Mouse (Mus musculus) forebrain, embryonic 11.5 days (tissue): ENCODE measurements around the gene Musk. TPM values are rescaled to one million over a fixed set of nuclear protein-coding genes. Genes with fewer than 3 reads are reported as not detected.

ENCODE experiments used
- ATAC-seq: fragments of 200-750 bp; cut with Nextera tagmentation; replicated peaks from 2 replicates; pipeline ENCODE4 v1.8.0; 2017; ENCODE audit warnings: moderate TSS enrichment; ENCODE audit not compliant: low FRiP score
- DNase-seq: peaks from one replicate; pipeline ENCODE4 v3.0.0-alpha.2; 2017; ENCODE audit warnings: low spot score
- H3K27ac ChIP-seq: fragments of 300-500 bp; sonication (generic); 2 replicates; pipeline ENCODE4 v1.5.1; 2014; ENCODE audit warnings: low read depth, low read length
- H3K27me3 ChIP-seq: fragments of 300-500 bp; sonication (generic); 2 replicates; pipeline ENCODE4 v1.6.1; 2014; ENCODE audit warnings: mild to moderate bottlenecking, low read length, mixed read lengths; ENCODE audit not compliant: control insufficient read depth, insufficient read depth
- H3K36me3 ChIP-seq: fragments of 300-500 bp; sonication (generic); 2 replicates; pipeline ENCODE4 v1.6.1; 2014; ENCODE audit warnings: mild to moderate bottlenecking, low read length, moderate library complexity, mixed read lengths; ENCODE audit not compliant: control insufficient read depth, insufficient read depth
- H3K4me1 ChIP-seq: fragments of 300-500 bp; sonication (generic); replicated peaks from 2 replicates; pipeline ENCODE4 v1.6.1; 2014; ENCODE audit warnings: low read length, mixed read lengths; ENCODE audit not compliant: control insufficient read depth, insufficient read depth
- H3K4me2 ChIP-seq: fragments of 300-500 bp; sonication (generic); 2 replicates; pipeline ENCODE4 v1.6.1; 2014; ENCODE audit warnings: low read depth, mild to moderate bottlenecking, low read length, moderate library complexity, mixed read lengths; ENCODE audit not compliant: severe bottlenecking
- H3K4me3 ChIP-seq: fragments of 300-500 bp; sonication (generic); 2 replicates; pipeline ENCODE4 v1.5.1; 2014; ENCODE audit warnings: low read depth, low read length
- H3K9ac ChIP-seq: fragments of 300-500 bp; sonication (generic); 2 replicates; pipeline ENCODE4 v1.6.1; 2014; ENCODE audit warnings: low read length
- H3K9me3 ChIP-seq: fragments of 300-500 bp; sonication (generic); 2 replicates; pipeline ENCODE4 v1.6.1; 2016; ENCODE audit warnings: low read length, mixed read lengths; ENCODE audit not compliant: control insufficient read depth
- WGBS: fragments of 180-500 bp; shearing (Covaris S2); extraction: QIAGEN DNeasy Blood & Tissue Kit; methylation state at CpG from one replicate; pipeline ENCODE4 v1.1.7; 2014; 5-methylcytosine and 5-hydroxymethylcytosine counted together
- polyA plus RNA-seq: library from polyadenylated mRNA; unstranded; fragments of >200 nt; fragmentation: Nextera tagmentation; extraction: Ambion mirVana; gene quantifications from 2 replicates; pipeline ENCODE4 v1.2.1, GENCODE M21; 2014

Gene Musk
- polyA plus RNA-seq, 1 experiment from 2014 or later = 0.07 TPM

DNA sequence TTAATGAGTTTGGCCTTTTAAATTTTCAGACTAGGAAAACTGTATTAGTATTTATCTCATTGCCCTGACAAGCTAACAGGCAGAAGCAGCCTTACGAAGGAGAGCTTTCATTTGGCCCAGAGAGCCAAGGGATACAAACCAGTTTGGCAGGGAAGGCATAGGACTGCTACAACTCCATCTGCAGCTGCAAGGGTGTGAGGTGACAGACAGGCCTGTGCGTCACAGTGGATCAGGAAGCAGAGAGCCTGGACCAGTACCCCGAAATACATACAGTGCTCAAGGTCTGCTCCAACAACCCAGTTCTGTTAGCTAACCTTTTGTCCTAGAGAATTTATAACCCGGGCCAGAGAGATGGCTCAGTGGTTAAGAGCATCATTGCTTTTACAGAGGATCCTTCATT lies 42.5 kb downstream of the Musk start:
- Histone ChIP-seq H3K27me3 (no peaks in the 10 kb centered on the region), H3K36me3 (no peaks in the 10 kb centered on the region), H3K4me3 (no peak overlapping the region), H3K4me1 (no peaks in the 10 kb centered on the region), H3K27ac (no peak overlapping the region), H3K9ac (no peak overlapping the region), H3K4me2 (no peak overlapping the region), H3K9me3 (no peaks in the 10 kb centered on the region)
- 91% methylated on average over 4 of the region's 4 CpGs for WGBS
- ATAC-seq (no peak), DNase-seq (no peak)

DNA sequence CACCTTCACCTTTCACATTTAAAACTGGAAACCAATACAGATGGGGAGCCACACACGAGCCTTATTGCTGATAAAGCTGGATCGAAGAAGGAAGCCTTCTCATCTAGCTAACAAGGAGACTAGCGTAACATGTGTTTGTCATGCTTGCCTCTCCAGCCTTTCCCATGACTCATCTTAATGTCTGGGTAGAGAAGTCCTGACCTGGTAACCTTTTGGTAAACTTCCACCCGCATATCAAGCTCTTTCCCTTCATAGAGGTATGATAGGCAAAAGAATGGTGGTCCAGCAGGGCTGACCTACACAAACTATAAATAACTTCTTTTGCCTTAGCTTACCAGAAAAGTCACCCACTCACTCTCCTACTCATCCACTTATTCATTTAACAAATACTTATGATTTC lies 44.3 kb downstream of the Musk start:
- WGBS = 89% methylated on average over 4 of the region's 4 CpGs
- no peak for DNase-seq

GRCm38 (mm10) chr4:58330864-58331638 lies 45.3 kb downstream of the Musk start:
- H3K36me3 ChIP-seq = no peaks in the 10 kb centered on the region
- H3K4me1 ChIP-seq = no peaks in the 10 kb centered on the region
- no peak overlapping the region for H3K4me2 ChIP-seq
- H3K27me3 ChIP-seq = no peaks in the 10 kb centered on the region
- no peak overlapping the region for H3K4me3 ChIP-seq
- ATAC-seq (no peak), DNase-seq (no peak)
- no peak overlapping the region for H3K27ac ChIP-seq
- no peaks in the 10 kb centered on the region for H3K9me3 ChIP-seq
- WGBS = 89% methylated on average over 10 of the region's 10 CpGs
- H3K9ac ChIP-seq = no peak overlapping the region

More for the DNA sequence above, 44.3 kb downstream of the Musk start:
- no peaks in the 10 kb centered on the region for H3K27me3 ChIP-seq
- H3K9me3 ChIP-seq = no peaks in the 10 kb centered on the region
- ATAC-seq = no peak
- no peaks in the 10 kb centered on the region for H3K36me3 ChIP-seq
- no peak overlapping the region for H3K4me2 ChIP-seq
- no peak overlapping the region for H3K27ac ChIP-seq
- H3K4me1 ChIP-seq = no peaks in the 10 kb centered on the region
- no peak overlapping the region for H3K4me3 ChIP-seq
- no peak overlapping the region for H3K9ac ChIP-seq

DNA sequence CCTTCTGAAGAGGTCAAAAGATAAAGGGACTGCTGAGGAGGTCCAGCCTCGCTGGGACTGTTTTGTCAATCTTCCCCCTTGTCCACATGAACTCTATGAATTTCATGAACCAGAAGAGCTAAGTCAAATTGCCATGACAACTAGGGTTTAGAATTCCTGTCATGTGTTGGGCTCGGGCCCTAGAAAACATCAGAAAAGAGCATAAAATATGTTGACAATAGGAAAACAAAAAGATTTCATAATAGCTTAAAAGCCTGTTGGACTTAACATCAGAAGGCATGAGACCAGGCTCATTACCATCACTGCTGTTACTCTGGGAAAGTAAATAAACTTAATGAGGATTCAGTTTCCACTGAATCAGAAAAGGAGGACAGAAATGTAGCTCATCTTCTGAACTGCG lies 46.6 kb downstream of the Musk start:
- no peaks in the 10 kb centered on the region for H3K27me3 ChIP-seq
- DNase-seq = no peak
- no peak overlapping the region for H3K27ac ChIP-seq
- H3K4me1 ChIP-seq = no peaks in the 10 kb centered on the region
- H3K9me3 ChIP-seq = no peaks in the 10 kb centered on the region
- 49% methylated on average over 3 of the region's 3 CpGs for WGBS
- ATAC-seq = no peak
- no peaks in the 10 kb centered on the region for H3K36me3 ChIP-seq
- H3K4me3 ChIP-seq = no peak overlapping the region
- no peak overlapping the region for H3K9ac ChIP-seq
- H3K4me2 ChIP-seq = no peak overlapping the region

GRCm38 (mm10) chr4:58336227-58336626 lies 50.5 kb downstream of the Musk start:
- no peaks in the 10 kb centered on the region for H3K9me3 ChIP-seq
- H3K27ac ChIP-seq = no peak overlapping the region
- H3K27me3 ChIP-seq = no peaks in the 10 kb centered on the region
- 68% methylated on average over 2 of the region's 2 CpGs for WGBS
- H3K4me2 ChIP-seq = no peak overlapping the region
- no peaks in the 10 kb centered on the region for H3K4me1 ChIP-seq
- DNase-seq (no peak), ATAC-seq (no peak)
- no peak overlapping the region for H3K4me3 ChIP-seq
- H3K9ac ChIP-seq = no peak overlapping the region
- no peaks in the 10 kb centered on the region for H3K36me3 ChIP-seq

DNA sequence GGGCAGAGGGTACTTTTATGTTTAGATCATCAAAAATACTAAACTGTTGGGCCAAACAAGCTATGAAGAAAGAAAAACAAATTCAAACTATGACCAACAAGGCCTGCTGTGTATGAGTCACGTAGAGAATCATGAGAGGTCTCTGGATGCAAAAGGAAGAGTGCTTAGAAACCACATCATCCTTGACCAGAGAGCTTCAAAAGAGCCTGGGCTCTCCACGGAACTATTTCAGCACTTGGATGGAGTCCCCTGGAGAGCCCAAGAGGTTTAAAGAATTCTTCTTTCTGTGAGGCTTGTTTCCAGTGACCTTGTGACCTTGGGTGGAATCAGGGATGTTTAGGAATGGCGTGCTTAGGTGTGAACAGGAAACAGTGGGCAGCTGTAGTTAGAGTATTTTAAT lies 53.5 kb downstream of the Musk start:
- WGBS = 33% methylated on average over 3 of the region's 3 CpGs

DNA sequence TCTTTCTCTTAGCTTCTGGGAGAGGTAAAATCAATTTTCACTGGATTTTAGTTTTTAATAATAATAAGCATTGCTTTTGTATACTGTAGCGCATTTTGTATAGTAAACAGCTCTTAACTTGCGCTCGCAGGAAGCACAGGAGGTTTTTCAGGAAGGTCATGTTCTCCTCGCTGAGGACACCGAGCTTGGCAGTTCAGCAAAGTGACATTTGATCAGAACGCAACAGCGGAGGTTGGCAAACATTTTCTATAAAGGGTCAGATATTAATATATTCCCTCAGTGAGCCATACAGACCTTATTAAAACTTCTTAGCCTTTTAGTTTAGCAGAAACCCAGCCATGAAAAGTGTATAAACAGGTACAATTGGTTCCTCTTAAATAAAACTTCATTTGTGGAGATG lies 64.4 kb downstream of the Musk start:
- DNase-seq (no peak), ATAC-seq (no peak)
- no peaks in the 10 kb centered on the region for H3K4me1 ChIP-seq
- H3K27ac ChIP-seq = no peak overlapping the region
- no peaks in the 10 kb centered on the region for H3K27me3 ChIP-seq
- H3K36me3 ChIP-seq = no peaks in the 10 kb centered on the region
- no peak overlapping the region for H3K4me2 ChIP-seq
- no peak overlapping the region for H3K9ac ChIP-seq
- no peak overlapping the region for H3K4me3 ChIP-seq
- WGBS = 94% methylated on average over 7 of the region's 7 CpGs
- no peaks in the 10 kb centered on the region for H3K9me3 ChIP-seq

More for the DNA sequence above, 53.5 kb downstream of the Musk start:
- H3K36me3 ChIP-seq = no peaks in the 10 kb centered on the region
- H3K4me1 ChIP-seq = no peaks in the 10 kb centered on the region
- no peaks in the 10 kb centered on the region for H3K9me3 ChIP-seq
- H3K4me2 ChIP-seq = no peak overlapping the region
- H3K4me3 ChIP-seq = no peak overlapping the region
- DNase-seq = no peak
- no peak overlapping the region for H3K27ac ChIP-seq
- ATAC-seq = no peak
- no peak overlapping the region for H3K9ac ChIP-seq
- no peaks in the 10 kb centered on the region for H3K27me3 ChIP-seq

DNA sequence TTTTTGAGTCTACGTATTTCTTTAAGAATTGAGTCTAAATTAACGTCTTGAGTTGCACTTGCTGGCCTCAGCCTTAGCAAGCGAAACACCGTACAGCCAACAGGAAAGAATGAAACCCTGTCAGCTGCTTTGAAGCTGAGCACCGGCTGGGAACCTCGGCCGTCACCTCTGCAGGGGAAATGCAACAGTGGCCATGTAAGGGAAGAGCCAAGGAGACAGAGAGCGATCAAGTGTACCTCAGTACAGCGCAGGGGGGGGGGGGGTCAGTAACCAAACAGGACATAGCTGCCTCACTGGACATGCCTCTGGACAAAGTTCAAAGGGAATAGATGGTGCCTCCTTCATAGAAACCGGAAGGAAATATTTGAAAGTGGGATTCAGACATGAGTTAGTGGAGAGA lies 65.4 kb downstream of the Musk start:
- 68% methylated on average over 10 of the region's 10 CpGs for WGBS
- no peak for ATAC-seq
- H3K4me3 ChIP-seq = no peak overlapping the region
- no peak overlapping the region for H3K9ac ChIP-seq
- H3K36me3 ChIP-seq = no peaks in the 10 kb centered on the region
- H3K27me3 ChIP-seq = no peaks in the 10 kb centered on the region
- DNase-seq = no peak
- no peak overlapping the region for H3K4me2 ChIP-seq
- H3K9me3 ChIP-seq = no peaks in the 10 kb centered on the region
- H3K4me1 ChIP-seq = no peaks in the 10 kb centered on the region
- H3K27ac ChIP-seq = no peak overlapping the region

GRCm38 (mm10) chr4:58351590-58351989 lies 65.8 kb downstream of the Musk start:
- no peaks in the 10 kb centered on the region for H3K27me3 ChIP-seq
- no peak overlapping the region for H3K9ac ChIP-seq
- no peak overlapping the region for H3K4me3 ChIP-seq
- H3K9me3 ChIP-seq = no peaks in the 10 kb centered on the region
- H3K36me3 ChIP-seq = no peaks in the 10 kb centered on the region
- WGBS = 85% methylated on average over 5 of the region's 5 CpGs
- no peak overlapping the region for H3K4me2 ChIP-seq
- no peaks in the 10 kb centered on the region for H3K4me1 ChIP-seq
- ATAC-seq (no peak), DNase-seq (no peak)
- H3K27ac ChIP-seq = no peak overlapping the region
